Mouse (Mus musculus) spleen, adult 12 weeks (tissue): ENCODE measurements around the gene Mbl1.

Experiments used
- DNase-seq: peaks from one replicate; pipeline ENCODE4 v3.0.0; 2022; ENCODE audit warnings: low spot score

Gene Mbl1

GRCm38 (mm10) chr14:41198037-41198730 is 46.9 kb downstream of the Mbl1 start:
- no peak for DNase-seq
